Mouse (Mus musculus) small intestine, adult 2 months (tissue): ENCODE results near the gene Tesmin.

Experiments
- CTCF ChIP-seq: fragments of 200-500 bp; IDR thresholded peaks from 2 replicates; pipeline ENCODE4 v1.5.1; 2012; ENCODE audit warnings: low read depth, mild to moderate bottlenecking, control low read depth, inconsistent platforms, low read length, moderate library complexity, mixed read lengths; ENCODE audit not compliant: insufficient replicate concordance, insufficient read length; ENCODE audit errors: extremely low read depth
- POLR2A ChIP-seq: fragments of 200-500 bp; IDR thresholded peaks from 2 replicates; pipeline ENCODE4 v1.6.1; 2012; ENCODE audit warnings: low read depth, mild to moderate bottlenecking, control low read depth, inconsistent platforms, low read length, moderate library complexity

DNA sequence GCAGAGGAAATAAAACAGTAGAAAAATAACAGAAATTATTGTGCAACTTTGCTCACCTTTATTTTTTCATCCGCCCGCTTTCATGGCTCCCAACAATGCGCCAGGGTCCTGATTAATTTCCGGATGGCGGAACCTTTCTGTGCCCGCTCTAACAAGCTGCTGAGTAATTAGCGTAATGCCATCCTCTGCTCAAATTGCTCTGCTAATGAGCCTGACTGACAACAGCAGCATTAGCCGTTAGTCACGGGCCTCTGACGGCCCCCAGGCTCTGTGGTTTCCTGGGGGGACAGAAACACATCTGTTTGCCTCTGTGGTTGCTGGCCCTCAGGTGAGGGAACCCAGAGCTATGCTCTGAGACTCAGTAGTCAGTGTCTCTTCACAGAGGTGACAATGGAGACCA, 52.4 kb downstream of the Tesmin start:
- TF ChIP-seq CTCF (no peak), POLR2A (no peak)
